Mouse (Mus musculus) heart, adult 2 months (tissue): ENCODE data around the gene Dock2. TPM values are rescaled to one million over a fixed set of nuclear protein-coding genes. Genes with fewer than 3 reads are reported as not detected.

Source experiments
- DNase-seq, 2 experiments: peaks; one replicate each; pipeline ENCODE4 v3.0.0; 2021
- H3K27ac ChIP-seq: fragments of 200-600 bp; 2 replicates; pipeline ENCODE4 v1.8.1; 2022
- H3K27me3 ChIP-seq: fragments of 200-500 bp; 2 replicates; pipeline ENCODE4 v1.6.1; 2012; ENCODE audit warnings: mild to moderate bottlenecking, low read length, inconsistent platforms, mixed read lengths; ENCODE audit not compliant: control insufficient read depth, insufficient read depth
- H3K36me3 ChIP-seq: fragments of 200-500 bp; 2 replicates; pipeline ENCODE4 v1.6.1; 2012; ENCODE audit warnings: low read length, inconsistent platforms; ENCODE audit not compliant: control insufficient read depth, insufficient read depth
- H3K4me1 ChIP-seq: fragments of 200-500 bp; 2 replicates; pipeline ENCODE4 v1.6.1; 2011; ENCODE audit warnings: low read length; ENCODE audit not compliant: control insufficient read depth, insufficient read depth
- H3K4me3 ChIP-seq: fragments of 200-600 bp; 2 replicates; pipeline ENCODE4 v1.8.1; 2022
- H3K79me2 ChIP-seq: fragments of 200-500 bp; replicated peaks from 2 replicates; pipeline ENCODE4 v1.6.1; 2012; ENCODE audit warnings: mild to moderate bottlenecking, inconsistent platforms, low read length, moderate library complexity, mixed read lengths; ENCODE audit not compliant: control insufficient read depth, insufficient read depth
- H3K9ac ChIP-seq: fragments of 200-500 bp; 2 replicates; pipeline ENCODE4 v1.6.1; 2012; ENCODE audit warnings: low read depth, mild to moderate bottlenecking, control low read depth, inconsistent platforms, low read length, mixed read lengths
- CTCF ChIP-seq: fragments of 200-600 bp; IDR thresholded peaks from 2 replicates; pipeline ENCODE4 v1.8.1; 2022; ENCODE audit warnings: antibody characterized with exemption, mild to moderate bottlenecking, moderate library complexity
- EP300 ChIP-seq: fragments of 200-500 bp; IDR thresholded peaks from 2 replicates; pipeline ENCODE4 v1.6.1; 2011; ENCODE audit warnings: low read depth, low read length, control low read depth; ENCODE audit not compliant: insufficient read depth
- POLR2A ChIP-seq: fragments of 200-500 bp; IDR thresholded peaks from 2 replicates; pipeline ENCODE4 v1.6.1; 2011; ENCODE audit warnings: mild to moderate bottlenecking, low read depth, low read length, control low read depth; ENCODE audit not compliant: insufficient read depth
- WGBS: fragments of 180-500 bp; shearing (Covaris S2); methylation state at CpG from one replicate; pipeline ENCODE4 v1.1.7; 2018; 5-methylcytosine and 5-hydroxymethylcytosine counted together
- intact Hi-C: fragments of 180-260 bp; cut with DNase I; formaldehyde crosslinking; loops from one replicate; pipeline ENCODE4 v1.15.1; 2025
- polyA plus RNA-seq: library from polyadenylated mRNA; depleted of rRNA; stranded (reverse); fragments of >200 nt; gene quantifications from 2 replicates; pipeline ENCODE4 v1.2.3, GENCODE M21; 2012
- total RNA-seq, 2 experiments: library from RNA; stranded (reverse); gene quantifications; 2 replicates each; pipeline ENCODE4 v1.2.3; 2021

Dock2 gene
- total and polyA plus RNA-seq, 3 experiments, result 1.7 to 3.4 (median 2.3) TPM

- intact Hi-C loops, result no loop called here
- no peak for DNase-seq
Measured at GRCm38 (mm10) chr11:34300064-34300463, 483.6 kb downstream of the Dock2 start.

GRCm38 (mm10) chr11:34299550-34299949, 484.1 kb downstream of the Dock2 start:
- 61% methylated on average over 1 of the region's 1 CpGs for WGBS
- Histone ChIP-seq H3K4me1 (no peaks in the 10 kb centered on the region), H3K79me2 (no peaks in the 10 kb centered on the region), H3K27me3 (no peaks in the 10 kb centered on the region), H3K36me3 (no peaks in the 10 kb centered on the region), H3K9ac (no peak overlapping the region), H3K27ac (no peak overlapping the region), H3K4me3 (no peak overlapping the region)
- intact Hi-C loops, result no loop called here
- TF ChIP-seq EP300 (no peak), POLR2A (no peak), CTCF (no peak)
- DNase-seq, result no peak

More at GRCm38 (mm10) chr11:34300064-34300463, 483.6 kb downstream of the Dock2 start:
- H3K4me3 ChIP-seq, result no peak overlapping the region
- H3K79me2 ChIP-seq, result no peaks in the 10 kb centered on the region
- H3K9ac ChIP-seq, result no peak overlapping the region
- WGBS, result 86% methylated on average over 7 of the region's 7 CpGs
- no peak overlapping the region for H3K27ac ChIP-seq
- no peaks in the 10 kb centered on the region for H3K36me3 ChIP-seq
- TF ChIP-seq EP300 (no peak), CTCF (no peak), POLR2A (no peak)
- H3K27me3 ChIP-seq, result no peaks in the 10 kb centered on the region
- no peaks in the 10 kb centered on the region for H3K4me1 ChIP-seq

- no peaks in the 10 kb centered on the region for H3K79me2 ChIP-seq
- no peaks in the 10 kb centered on the region for H3K4me1 ChIP-seq
- 82% methylated on average over 5 of the region's 5 CpGs for WGBS
- H3K27ac ChIP-seq, result no peak overlapping the region
- no peak for TF ChIP-seq EP300
- TF ChIP-seq POLR2A, result no peak
- no peak for TF ChIP-seq CTCF
- no peaks in the 10 kb centered on the region for H3K27me3 ChIP-seq
- no peak for DNase-seq
- H3K4me3 ChIP-seq, result no peak overlapping the region
- H3K36me3 ChIP-seq, result no peaks in the 10 kb centered on the region
- intact Hi-C loops, result no loop called here
- H3K9ac ChIP-seq, result no peak overlapping the region
Measured at GRCm38 (mm10) chr11:34297698-34298378, 485.9 kb downstream of the Dock2 start.

DNA sequence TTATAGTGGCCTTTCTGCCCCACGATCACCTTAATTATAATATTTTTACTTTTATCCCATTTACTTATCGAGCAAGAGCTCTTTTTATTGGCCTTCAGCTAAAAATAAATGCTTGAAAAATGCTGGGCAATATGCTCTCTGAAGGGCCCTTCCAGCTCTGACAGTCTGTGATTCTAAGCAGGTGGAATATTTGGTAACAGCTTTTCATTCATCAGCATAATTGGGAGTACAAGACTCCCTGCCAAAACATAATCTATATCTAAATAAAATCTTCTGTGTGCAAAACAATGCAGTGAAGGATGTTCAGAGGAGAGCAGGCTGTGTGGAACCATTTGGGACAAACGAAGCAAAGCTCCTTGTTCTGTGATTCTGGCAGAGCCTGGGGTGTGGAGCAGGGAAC, 492.4 kb downstream of the Dock2 start:
- H3K79me2 ChIP-seq, result no peaks in the 10 kb centered on the region
- intact Hi-C loops, result no loop called here
- no peaks in the 10 kb centered on the region for H3K27me3 ChIP-seq
- no peak overlapping the region for H3K9ac ChIP-seq
- no peak overlapping the region for H3K4me3 ChIP-seq
- H3K4me1 ChIP-seq, result no peaks in the 10 kb centered on the region
- H3K27ac ChIP-seq, result no peak overlapping the region
- WGBS, result 58% methylated on average over 3 of the region's 3 CpGs
- no peaks in the 10 kb centered on the region for H3K36me3 ChIP-seq
- no peak for DNase-seq
- TF ChIP-seq POLR2A (no peak), CTCF (no peak), EP300 (no peak)

- no peak overlapping the region for H3K9ac ChIP-seq
- H3K4me1 ChIP-seq, result no peaks in the 10 kb centered on the region
- no peak for TF ChIP-seq POLR2A
- no peak for TF ChIP-seq CTCF
- TF ChIP-seq EP300, result no peak
- 52% methylated on average over 2 of the region's 2 CpGs for WGBS
- H3K27me3 ChIP-seq, result no peaks in the 10 kb centered on the region
- no peak for DNase-seq
- H3K4me3 ChIP-seq, result no peak overlapping the region
- intact Hi-C loops, result no loop called here
- no peak overlapping the region for H3K27ac ChIP-seq
- no peaks in the 10 kb centered on the region for H3K79me2 ChIP-seq
- no peaks in the 10 kb centered on the region for H3K36me3 ChIP-seq
Measured at GRCm38 (mm10) chr11:34290708-34291107, 493.0 kb downstream of the Dock2 start.

GRCm38 (mm10) chr11:34290265-34290664, 493.4 kb downstream of the Dock2 start:
- no peak overlapping the region for H3K4me3 ChIP-seq
- no peak overlapping the region for H3K27ac ChIP-seq
- H3K27me3 ChIP-seq, result no peaks in the 10 kb centered on the region
- H3K36me3 ChIP-seq, result no peaks in the 10 kb centered on the region
- no peaks in the 10 kb centered on the region for H3K79me2 ChIP-seq
- WGBS, result 56% methylated on average over 4 of the region's 4 CpGs
- DNase-seq, result no peak
- H3K4me1 ChIP-seq, result no peaks in the 10 kb centered on the region
- TF ChIP-seq EP300, result no peak
- TF ChIP-seq CTCF, result no peak
- TF ChIP-seq POLR2A, result no peak
- intact Hi-C loops, result no loop called here
- no peak overlapping the region for H3K9ac ChIP-seq
